Mouse (Mus musculus) lung, postnatal 0 days (tissue): ENCODE measurements around the gene Sorcs3.

Experiments used
- CTCF ChIP-seq: IDR thresholded peaks from 2 replicates; pipeline ENCODE4 v1.5.1; 2016; ENCODE audit warnings: antibody characterized with exemption, mild to moderate bottlenecking
- EP300 ChIP-seq: IDR thresholded peaks from 2 replicates; pipeline ENCODE4 v1.6.1; 2016; ENCODE audit warnings: antibody characterized with exemption, mild to moderate bottlenecking, control low read depth

DNA sequence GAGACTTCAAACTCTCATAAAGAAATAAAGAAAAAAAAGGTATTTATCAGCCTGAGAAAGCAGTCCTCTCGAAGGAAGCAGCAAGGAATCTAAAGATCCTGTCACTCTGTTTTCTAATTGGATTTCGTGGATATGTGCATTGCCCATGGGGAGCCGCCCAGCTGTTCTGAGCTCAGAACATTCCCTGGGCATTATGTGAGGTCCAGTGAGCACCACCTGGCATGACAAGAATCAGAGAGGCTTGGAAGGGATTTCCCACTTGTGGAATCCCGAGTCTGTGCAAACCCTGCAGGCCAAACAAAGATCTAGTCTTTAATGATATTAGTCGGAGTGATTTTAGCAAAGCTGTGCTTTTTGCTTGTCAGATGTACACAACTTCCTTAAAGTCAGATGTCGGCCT, 598.7 kb downstream of the Sorcs3 start:
- no peak for TF ChIP-seq CTCF
- no peak for TF ChIP-seq EP300
